Mouse (Mus musculus) liver, embryonic 14.5 days (tissue): ENCODE results near the gene Actr10.

Experiments
- CTCF ChIP-seq: IDR thresholded peaks from 2 replicates; pipeline ENCODE4 v1.5.1; 2016; ENCODE audit warnings: antibody characterized with exemption, low read depth, control low read depth
- EP300 ChIP-seq: IDR thresholded peaks from 2 replicates; pipeline ENCODE4 v1.6.1; 2016; ENCODE audit warnings: antibody characterized with exemption, low read depth

GRCm38 (mm10) chr12:70937571-70938384 lies at the start of gene Actr10:
- TF ChIP-seq EP300 (no peak), CTCF (no peak)
